Mouse (Mus musculus): ENCODE results near the gene Rasl11a.

The Rasl11a gene

GRCm38 (mm10) chr5:146844945-146845365 lies at the start of gene Rasl11a:
TSS of gene Rasl11a (plus strand) at chr5:146845071.
- DNase-seq (ENCODE audit: low spot score in 2 of 2), result peak; percentile 65 to 78

GRCm38 (mm10) chr5:146795728-146796127 lies 49.1 kb upstream of the Rasl11a start:
- DNase-seq (ENCODE audit: low spot score in 2 of 2), result peak; percentile 39 to 56

- no peak for DNase-seq (ENCODE audit: low spot score in 2 of 2)
Observed at GRCm38 (mm10) chr5:146798031-146798430, 46.8 kb upstream of the Rasl11a start.

DNA sequence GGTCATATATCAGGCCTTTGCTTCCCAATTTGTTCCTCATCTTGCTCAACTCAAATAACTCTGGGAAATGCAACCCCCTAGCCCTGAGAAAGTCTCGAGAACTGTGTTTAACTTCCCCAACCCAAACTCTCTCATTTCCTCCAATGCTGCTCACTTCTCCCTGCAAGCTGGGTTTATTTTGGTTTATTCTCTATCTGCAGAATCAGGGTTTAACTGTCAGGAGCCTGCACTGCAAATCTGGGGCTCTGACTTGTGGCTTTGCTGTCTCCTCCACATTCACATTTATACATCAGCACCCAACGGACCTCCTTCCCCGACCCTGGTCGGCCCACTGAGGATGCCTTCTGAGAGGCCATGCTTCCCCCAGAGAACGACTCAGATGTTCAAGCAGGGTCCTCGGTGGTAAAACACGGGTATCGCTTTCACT lies 38.9 kb upstream of the Rasl11a start:
- DNase-seq (ENCODE audit: low spot score in 2 of 2), result no peak

DNA sequence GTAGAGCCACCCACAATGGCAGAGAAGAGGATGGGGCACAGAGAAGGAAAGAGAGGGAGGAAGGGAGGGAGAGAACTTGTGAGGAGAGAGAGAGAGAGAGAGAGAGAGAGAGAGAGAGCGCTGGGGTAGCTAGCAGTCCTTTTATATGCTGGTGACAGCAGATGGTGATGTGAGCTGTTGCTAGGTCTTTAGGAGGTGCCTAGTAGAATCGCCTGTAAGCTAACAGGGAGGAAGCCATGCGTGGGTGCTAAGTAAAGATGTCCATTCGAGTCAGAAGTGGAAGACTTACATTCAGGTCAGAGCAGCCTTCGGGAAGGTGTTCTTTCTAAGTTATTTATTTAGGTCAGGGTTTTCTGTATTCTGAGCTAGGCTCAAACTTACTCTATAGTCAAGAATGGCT lies 34.9 kb upstream of the Rasl11a start:
- DNase-seq (ENCODE audit: low spot score in 2 of 2), result no peak

GRCm38 (mm10) chr5:146812866-146813265 lies 32.0 kb upstream of the Rasl11a start:
- no peak for DNase-seq (ENCODE audit: low spot score in 2 of 2)

DNA sequence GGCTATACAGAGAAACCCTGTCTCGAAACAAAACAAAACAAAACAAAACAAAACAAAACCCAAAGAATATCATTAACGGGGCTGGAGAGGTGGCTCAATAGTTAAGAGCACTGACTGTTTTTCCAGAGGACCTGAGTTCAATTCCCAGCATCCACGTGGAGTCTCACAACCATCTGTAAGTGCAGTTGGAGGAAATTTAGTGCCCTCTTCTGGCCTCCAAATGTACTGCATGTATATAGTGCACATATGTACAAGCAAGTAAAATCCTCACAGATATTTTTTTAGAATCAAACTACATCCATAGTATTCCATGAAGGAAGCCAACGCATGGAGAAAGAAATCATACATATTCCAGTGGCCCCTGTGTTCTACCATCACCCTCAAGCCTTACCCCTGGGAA lies 31.4 kb upstream of the Rasl11a start:
- DNase-seq (ENCODE audit: low spot score in 2 of 2), result no peak

- no peak for DNase-seq (ENCODE audit: low spot score in 2 of 2)
Observed at GRCm38 (mm10) chr5:146815394-146815793, 29.5 kb upstream of the Rasl11a start.

DNA sequence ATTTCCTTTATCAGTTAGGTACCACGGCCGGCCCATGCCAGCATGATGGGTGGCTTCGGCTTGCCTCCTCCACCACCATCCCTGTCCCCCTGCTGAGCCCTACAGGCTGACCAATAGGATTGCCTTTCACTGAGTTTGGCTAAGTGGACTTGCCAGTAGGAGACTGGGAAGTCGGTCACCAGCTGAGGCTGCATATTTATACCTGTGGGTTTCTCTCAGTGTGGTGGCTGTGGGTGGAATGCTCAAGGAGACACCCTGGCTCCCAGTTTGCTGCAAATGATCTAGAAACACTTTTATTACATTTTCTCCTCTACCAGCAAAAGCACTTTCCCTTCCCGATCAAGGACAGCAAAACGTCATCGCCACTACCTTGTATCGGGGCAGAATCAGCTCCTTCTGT lies 27.3 kb upstream of the Rasl11a start:
- no peak for DNase-seq (ENCODE audit: low spot score in 2 of 2)

GRCm38 (mm10) chr5:146818906-146819623 lies 25.8 kb upstream of the Rasl11a start:
- DNase-seq (ENCODE audit: low spot score in 2 of 2), result no peak

DNA sequence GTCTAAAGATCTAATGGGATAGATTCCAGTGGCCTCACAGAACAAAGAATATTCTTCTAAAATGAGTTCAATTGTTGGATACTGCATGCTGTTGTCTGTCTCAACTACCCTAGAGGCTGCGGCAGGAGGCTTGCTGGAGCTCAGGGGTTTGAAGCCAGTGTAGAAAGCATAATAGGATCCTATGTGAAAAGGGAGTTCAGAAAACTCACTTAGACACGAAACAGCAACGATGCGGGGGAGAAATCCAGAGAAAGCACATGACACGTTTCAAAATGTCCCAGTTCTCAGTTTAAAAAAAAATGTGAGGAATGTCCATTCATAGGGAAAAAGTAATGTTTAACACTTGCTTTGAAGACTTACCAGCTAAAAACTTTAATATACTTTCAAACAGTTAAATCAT lies 21.9 kb upstream of the Rasl11a start:
- no peak for DNase-seq (ENCODE audit: low spot score in 2 of 2)

DNA sequence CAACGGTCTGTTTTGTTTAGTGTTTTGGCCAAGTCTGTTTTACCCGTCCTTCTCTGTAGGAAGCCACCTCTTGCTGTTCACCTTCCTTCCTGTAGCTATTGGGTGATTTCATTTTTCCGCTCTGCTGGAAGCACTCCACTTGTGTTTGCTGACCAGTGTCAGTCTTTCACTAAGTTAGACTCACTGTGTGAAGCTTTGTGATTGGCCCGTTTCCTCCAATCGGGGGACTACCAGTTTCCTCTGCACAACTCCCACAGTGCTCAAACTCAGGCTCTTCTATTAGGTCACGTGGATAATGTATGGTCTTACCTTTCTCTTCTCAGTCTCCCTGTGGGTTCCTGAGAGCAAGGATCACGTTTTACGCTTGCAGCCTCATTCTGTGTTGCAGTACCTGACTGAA lies 15.3 kb upstream of the Rasl11a start:
- no peak for DNase-seq (ENCODE audit: low spot score in 2 of 2)

GRCm38 (mm10) chr5:146832435-146832768 lies 12.5 kb upstream of the Rasl11a start:
- DNase-seq (ENCODE audit: low spot score in 2 of 2), result no peak

DNA sequence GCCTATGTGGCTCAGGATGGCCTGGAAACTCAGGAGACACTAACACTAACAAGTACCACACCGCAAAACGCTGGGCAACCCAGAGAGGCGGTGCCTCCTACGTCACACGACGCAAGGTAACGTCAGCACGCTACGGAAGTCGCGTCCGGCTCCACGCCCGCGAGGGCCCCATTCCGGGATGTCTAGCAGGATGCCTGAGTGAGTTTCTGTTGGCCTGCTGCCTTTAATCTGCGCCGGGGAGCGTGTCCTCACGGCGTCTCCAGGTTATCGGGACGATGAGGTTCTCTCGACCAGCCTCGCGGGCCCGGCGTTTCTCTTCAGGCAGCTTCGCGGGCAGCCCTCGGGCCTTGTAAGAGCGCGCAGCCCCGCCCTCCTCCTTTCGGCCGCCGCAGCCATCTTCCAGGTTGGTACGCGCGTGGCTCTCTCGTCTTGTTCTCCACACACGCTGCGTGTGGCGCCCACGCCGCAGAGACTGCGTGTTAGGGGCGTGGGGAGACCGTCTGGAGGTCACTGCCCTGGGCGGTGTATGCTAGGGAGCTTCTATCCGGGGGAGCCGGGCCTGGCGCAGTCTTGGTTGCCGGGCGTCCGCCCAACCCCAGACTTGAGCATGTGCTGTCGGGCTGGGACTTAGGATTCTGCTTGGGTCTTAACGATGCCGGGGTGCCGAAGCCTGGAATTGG lies 12.0 kb upstream of the Rasl11a start, which contains the start of gene Rpl21:
Gene Rpl21, plus strand, starts transcription at position 122 of the 680 bp plus-strand sequence.
- peak; percentile 86 to 95 for DNase-seq (ENCODE audit: low spot score in 2 of 2)

GRCm38 (mm10) chr5:146833673-146834201 lies 11.1 kb upstream of the Rasl11a start:
- no peak for DNase-seq (ENCODE audit: low spot score in 2 of 2)

DNA sequence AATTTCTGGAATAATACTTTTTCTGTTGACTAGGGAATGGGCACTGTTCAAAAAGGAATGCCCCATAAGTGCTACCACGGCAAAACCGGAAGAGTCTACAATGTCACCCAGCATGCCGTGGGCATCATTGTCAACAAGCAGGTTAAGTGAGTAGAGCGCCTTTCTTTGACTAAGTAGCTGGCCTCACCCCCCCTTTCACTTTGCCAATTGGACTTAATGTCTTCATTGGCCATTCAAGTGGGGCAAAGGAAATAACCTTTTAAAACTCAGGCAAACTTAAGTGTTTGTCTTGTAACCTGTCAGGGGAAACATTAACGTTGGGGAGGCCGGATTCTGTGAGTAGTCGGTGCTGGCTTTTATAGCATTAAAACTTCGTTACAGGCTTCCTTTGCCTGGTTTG lies 9.9 kb upstream of the Rasl11a start:
- DNase-seq (ENCODE audit: low spot score in 2 of 2), result no peak

DNA sequence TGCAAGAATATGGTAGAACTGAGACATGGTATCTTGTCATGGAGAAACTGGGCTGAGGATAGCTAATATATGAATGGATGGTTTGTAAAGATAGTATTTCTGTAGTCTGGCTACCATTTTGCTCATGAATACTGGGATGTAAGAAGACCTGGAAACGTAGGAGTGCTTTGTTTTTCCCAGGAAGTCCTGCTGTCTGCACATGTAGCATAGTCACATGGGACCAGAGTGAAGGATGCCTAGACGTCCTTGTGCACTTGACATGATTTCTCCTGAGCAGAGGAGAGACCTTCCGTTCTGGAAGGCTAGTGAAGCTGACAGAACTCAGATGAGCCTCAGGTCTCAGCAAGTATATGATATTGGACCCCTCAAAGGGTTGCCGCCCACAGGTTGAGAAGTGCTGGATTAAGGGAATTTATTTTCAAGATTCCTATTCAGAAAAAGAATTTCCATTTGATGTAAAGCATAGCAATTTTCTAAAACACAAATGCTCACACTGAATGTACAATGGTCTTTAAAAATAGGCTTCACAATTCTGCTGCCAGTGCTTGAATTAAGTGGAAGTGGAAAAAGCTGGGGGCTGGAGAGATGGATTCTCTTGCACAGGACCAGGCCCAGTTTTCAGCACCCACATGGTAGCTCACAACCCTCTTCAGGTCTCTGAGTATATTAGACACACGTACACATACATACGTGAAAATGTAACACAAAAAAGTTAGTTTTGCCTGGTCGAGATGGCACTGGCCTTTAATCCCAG lies 6.7 kb upstream of the Rasl11a start:
- no peak for DNase-seq (ENCODE audit: low spot score in 2 of 2)

- DNase-seq (ENCODE audit: low spot score in 2 of 2), result no peak
Observed at GRCm38 (mm10) chr5:146838836-146839648, 5.8 kb upstream of the Rasl11a start.

DNA sequence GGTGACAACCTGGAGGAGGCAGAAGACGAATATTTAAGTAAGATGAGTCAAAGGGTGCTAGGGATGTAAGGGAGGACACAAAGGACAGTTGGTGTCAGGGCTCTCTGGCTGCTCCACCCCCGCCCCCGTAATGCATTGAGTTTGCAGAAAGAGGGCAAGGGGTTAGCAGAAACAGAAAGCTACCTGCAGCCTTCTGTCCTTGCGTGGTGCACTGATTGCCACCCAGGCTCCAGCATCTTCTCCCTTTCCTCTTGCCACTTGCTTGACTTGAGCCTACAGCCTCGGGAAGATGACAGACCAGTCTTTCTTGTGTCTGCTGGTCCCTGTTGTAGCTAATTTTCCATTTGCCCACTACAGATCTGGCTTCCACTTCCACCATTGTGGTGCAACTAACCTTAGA lies 5.1 kb upstream of the Rasl11a start:
- DNase-seq (ENCODE audit: low spot score in 2 of 2), result no peak

DNA sequence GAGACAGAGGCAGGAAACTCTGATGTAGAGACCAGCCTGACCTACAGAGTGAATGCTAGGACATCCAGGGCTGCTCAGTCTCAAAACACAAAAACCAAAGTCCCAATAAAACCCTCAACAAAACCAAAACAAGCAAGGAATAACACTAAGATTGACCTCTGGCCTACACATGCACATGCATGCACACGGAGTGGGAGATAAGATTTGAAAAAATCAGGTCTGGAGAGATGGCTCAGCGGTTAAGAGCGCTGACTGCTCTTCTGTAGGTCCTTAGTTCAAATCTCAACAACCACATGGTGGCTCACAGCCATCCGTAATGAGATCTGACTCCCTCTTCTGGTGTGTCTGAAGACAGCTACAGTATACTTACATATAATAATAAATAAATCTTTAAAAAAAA lies 4.4 kb upstream of the Rasl11a start:
- DNase-seq (ENCODE audit: low spot score in 2 of 2), result no peak

- no peak for DNase-seq (ENCODE audit: low spot score in 2 of 2)
Observed at GRCm38 (mm10) chr5:146841301-146841700, 3.6 kb upstream of the Rasl11a start.

DNA sequence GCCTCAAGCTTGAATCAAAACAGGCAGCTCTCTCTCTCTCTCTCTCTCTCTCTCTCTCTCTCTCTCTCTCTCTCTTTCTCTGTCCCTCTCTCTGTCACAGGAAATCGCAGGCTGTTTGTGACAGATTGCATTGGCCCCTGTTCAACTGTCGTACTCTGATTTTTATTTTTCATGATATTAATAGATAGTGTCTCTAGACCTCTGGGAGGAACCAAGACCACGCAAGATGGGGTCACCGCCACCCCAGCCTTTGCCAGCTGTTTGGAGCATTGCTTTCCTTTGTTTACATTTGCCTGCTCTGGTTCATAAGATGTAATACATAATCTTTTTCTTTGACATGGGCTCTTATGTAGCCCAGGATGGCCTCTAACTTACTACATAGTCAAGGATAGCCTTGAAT lies 2.9 kb upstream of the Rasl11a start:
- no peak for DNase-seq (ENCODE audit: low spot score in 2 of 2)

All from frontal cortex, postnatal 10 days (tissue).